Mouse (Mus musculus): ENCODE measurements around the gene Itga4. TPM values are rescaled to one million over a fixed set of nuclear protein-coding genes. Genes with fewer than 3 reads are reported as not detected.

Gene Itga4
- polyA plus RNA-seq, 1 experiment from 2014 or later, result 3.2 TPM

GRCm38 (mm10) chr2:79379087-79380041 is 124.1 kb downstream of the Itga4 start:
- ATAC-seq (replicated peaks), result peak; percentile 77
- H3K9ac ChIP-seq (replicated peaks), result no peak overlapping the region
- peak overlapping the region; percentile 27; the same call in 1 of the 2 replicates for H3K27ac ChIP-seq (replicated peaks)

More at GRCm38 (mm10) chr2:79379087-79380041, 124.1 kb downstream of the Itga4 start:
- H3K4me1 ChIP-seq, result peaks cover 16% of the 10 kb centered on the region
- WGBS, result 7% methylated on average over 12 of the region's 12 CpGs
- no peaks in the 10 kb centered on the region for H3K27me3 ChIP-seq
- H3K4me2 ChIP-seq (replicated peaks), result no peak overlapping the region; the same call in 1 of the 2 replicates
- H3K4me3 ChIP-seq, result no peak overlapping the region
- no peaks in the 10 kb centered on the region for H3K9me3 ChIP-seq
- H3K36me3 ChIP-seq, result no peaks in the 10 kb centered on the region

Other genes with a start within 250 kb of the Itga4 start
- gene Neurod1, start 201.3 kb downstream of the Itga4 start, polyA plus RNA-seq (2015; fragmentation: Nextera tagmentation; extraction: Ambion mirVana), result 72.5 and 78.1 TPM in 2 replicates
- gene Cerkl, start 201.4 kb downstream of the Itga4 start, polyA plus RNA-seq (2015; fragmentation: Nextera tagmentation; extraction: Ambion mirVana), result 1.4 and 1.7 TPM in 2 replicates